Mouse (Mus musculus): ENCODE data around the gene Scgb1b10. TPM values are rescaled to one million over a fixed set of nuclear protein-coding genes. Genes with fewer than 3 reads are reported as not detected.

Gene Scgb1b10
- not detected in 2 replicates for polyA plus RNA-seq (2015; fragmentation: Nextera tagmentation; extraction: Ambion mirVana)

GRCm38 (mm10) chr7:32100553-32100952 lies at the start of gene Scgb1b10:
Gene Scgb1b10 (plus strand): TSS chr7:32100853.

Other genes with a start within 250 kb of the Scgb1b10 start
- gene Scgb2b11, start 110.3 kb downstream of the Scgb1b10 start, polyA plus RNA-seq (2015; fragmentation: Nextera tagmentation; extraction: Ambion mirVana): not detected in 2 replicates
- gene Scgb1b11, start 122.0 kb downstream of the Scgb1b10 start, polyA plus RNA-seq (2015; fragmentation: Nextera tagmentation; extraction: Ambion mirVana): not detected in 2 replicates
- not detected in 2 replicates for gene Scgb2b12, start 226.4 kb downstream of the Scgb1b10 start, polyA plus RNA-seq (2015; fragmentation: Nextera tagmentation; extraction: Ambion mirVana)
- gene Scgb1b12, start 233.3 kb downstream of the Scgb1b10 start, polyA plus RNA-seq (2015; fragmentation: Nextera tagmentation; extraction: Ambion mirVana): not detected in 2 replicates